Mouse (Mus musculus): ENCODE measurements at regions not wholly inside any gene's neighbourhood (a gene's known extent, or its start where the extent isn't known, plus 50 kb on each side); places are given as distances from the start of the nearest gene placed in this dataset.
"Not testable (repeated sequence)": the region's sequence is repeated elsewhere in the genome, so short reads cannot be mapped to it uniquely, and the experiment has no call there.

GRCm38 (mm10) chr15:32042589-32042988, 134.5 kb upstream of the Tas2r119 start:
- Histone ChIP-seq H3K9ac (replicated peaks; ENCODE audit: low read depth) (no peak overlapping the region), H3K9me3 (ENCODE audit: low read length) (no peaks in the 10 kb centered on the region), H3K27ac (ENCODE audit: low read length) (no peak overlapping the region), H3K4me3 (ENCODE audit: low read depth, low read length) (no peak overlapping the region), H3K36me3 (ENCODE audit: insufficient read depth, low read length) (no peaks in the 10 kb centered on the region), H3K4me1 (ENCODE audit: insufficient read depth, low read depth, low read length) (no peaks in the 10 kb centered on the region), H3K27me3 (replicated peaks; ENCODE audit: insufficient read depth, low read length) (no peaks in the 10 kb centered on the region), H3K4me2 (replicated peaks; ENCODE audit: low read depth, low read length) (no peak overlapping the region)
- DNase-seq (ENCODE audit: low spot score): peak; percentile 27
- TF ChIP-seq EP300 (IDR thresholded peaks at IDR 0.05): 0 out of 2 replicates have a peak, but pooled peaks have one; percentile 14
- no peak for TF ChIP-seq CTCF (IDR thresholded peaks at IDR 0.05)
- WGBS: 36% methylated on average over 1 of the region's 1 CpGs
- peak; percentile 67 for ATAC-seq

- DNase-seq (ENCODE audit: low spot score) (no peak), ATAC-seq (no peak)
- H3K4me3 ChIP-seq (ENCODE audit: low read depth, low read length): no peak overlapping the region
- no peaks in the 10 kb centered on the region for H3K36me3 ChIP-seq (ENCODE audit: insufficient read depth, low read length)
- no peaks in the 10 kb centered on the region for H3K4me1 ChIP-seq (ENCODE audit: insufficient read depth, low read depth, low read length)
- no peaks in the 10 kb centered on the region for H3K9me3 ChIP-seq (ENCODE audit: low read length)
- TF ChIP-seq EP300 (IDR thresholded peaks at IDR 0.05): no peak
- TF ChIP-seq CTCF (IDR thresholded peaks at IDR 0.05): no peak
- H3K27me3 ChIP-seq (replicated peaks; ENCODE audit: insufficient read depth, low read length): no peaks in the 10 kb centered on the region
- no peak overlapping the region for H3K27ac ChIP-seq (ENCODE audit: low read length)
- no peak overlapping the region for H3K9ac ChIP-seq (replicated peaks; ENCODE audit: low read depth)
- no peak overlapping the region for H3K4me2 ChIP-seq (replicated peaks; ENCODE audit: low read depth, low read length)
These were observed 133.9 kb upstream of the Tas2r119 start for GRCm38 (mm10) chr15:32043207-32043606.

- not testable (repeated sequence) for H3K9me3 ChIP-seq (ENCODE audit: low read length); H3K27ac ChIP-seq (ENCODE audit: low read length); DNase-seq (ENCODE audit: low spot score); H3K27me3 ChIP-seq (replicated peaks; ENCODE audit: insufficient read depth, low read length); H3K4me2 ChIP-seq (replicated peaks; ENCODE audit: low read depth, low read length); H3K36me3 ChIP-seq (ENCODE audit: insufficient read depth, low read length); H3K4me1 ChIP-seq (ENCODE audit: insufficient read depth, low read depth, low read length); H3K9ac ChIP-seq (replicated peaks; ENCODE audit: low read depth); H3K4me3 ChIP-seq (ENCODE audit: low read depth, low read length); ATAC-seq
- 100% methylated on average over 1 of the region's 1 CpGs for WGBS
These were observed 133.4 kb upstream of the Tas2r119 start for GRCm38 (mm10) chr15:32043670-32044069.

GRCm38 (mm10) chr15:32048836-32049235, 128.3 kb upstream of the Tas2r119 start:
- H3K9ac ChIP-seq (replicated peaks; ENCODE audit: low read depth): no peak overlapping the region
- no peak for ATAC-seq
- H3K4me3 ChIP-seq (ENCODE audit: low read depth, low read length): no peak overlapping the region
- TF ChIP-seq CTCF (IDR thresholded peaks at IDR 0.05): no peak
- no peak for TF ChIP-seq EP300 (IDR thresholded peaks at IDR 0.05)
- no peak for DNase-seq (ENCODE audit: low spot score)
- H3K36me3 ChIP-seq (ENCODE audit: insufficient read depth, low read length): no peaks in the 10 kb centered on the region
- WGBS: 48% methylated on average over 5 of the region's 5 CpGs
- H3K4me2 ChIP-seq (replicated peaks; ENCODE audit: low read depth, low read length): no peak overlapping the region
- H3K9me3 ChIP-seq (ENCODE audit: low read length): no peaks in the 10 kb centered on the region
- no peak overlapping the region for H3K27ac ChIP-seq (ENCODE audit: low read length)
- H3K4me1 ChIP-seq (ENCODE audit: insufficient read depth, low read depth, low read length): no peaks in the 10 kb centered on the region
- H3K27me3 ChIP-seq (replicated peaks; ENCODE audit: insufficient read depth, low read length): no peaks in the 10 kb centered on the region

- TF ChIP-seq CTCF (IDR thresholded peaks at IDR 0.05) (no peak), EP300 (IDR thresholded peaks at IDR 0.05) (no peak)
- Histone ChIP-seq H3K27me3 (replicated peaks; ENCODE audit: insufficient read depth, low read length) (no peaks in the 10 kb centered on the region), H3K4me3 (ENCODE audit: low read depth, low read length) (no peak overlapping the region), H3K36me3 (ENCODE audit: insufficient read depth, low read length) (no peaks in the 10 kb centered on the region), H3K27ac (ENCODE audit: low read length) (no peak overlapping the region), H3K9me3 (ENCODE audit: low read length) (no peaks in the 10 kb centered on the region), H3K4me1 (ENCODE audit: insufficient read depth, low read depth, low read length) (no peaks in the 10 kb centered on the region), H3K9ac (replicated peaks; ENCODE audit: low read depth) (no peak overlapping the region), H3K4me2 (replicated peaks; ENCODE audit: low read depth, low read length) (no peak overlapping the region)
- no peak for DNase-seq (ENCODE audit: low spot score)
- WGBS: 52% methylated on average over 4 of the region's 4 CpGs
- ATAC-seq: no peak
These were observed 115.5 kb upstream of the Tas2r119 start for GRCm38 (mm10) chr15:32061573-32061972.

GRCm38 (mm10) chr15:32082109-32082508, 95.0 kb upstream of the Tas2r119 start:
- WGBS: 71% methylated on average over 4 of the region's 4 CpGs

GRCm38 (mm10) chr15:32093889-32094288, 83.2 kb upstream of the Tas2r119 start:
- peak overlapping the region; percentile 19; the same call in 1 of the 2 replicates for H3K4me2 ChIP-seq (replicated peaks; ENCODE audit: low read depth, low read length)
- 40% methylated on average over 11 of the region's 11 CpGs for WGBS
- ATAC-seq: peak; percentile 50

More at GRCm38 (mm10) chr15:32082109-32082508, 95.0 kb upstream of the Tas2r119 start:
- TF ChIP-seq EP300 (IDR thresholded peaks at IDR 0.05) (no peak), CTCF (IDR thresholded peaks at IDR 0.05) (no peak)
- Histone ChIP-seq H3K9me3 (ENCODE audit: low read length) (no peaks in the 10 kb centered on the region), H3K4me2 (replicated peaks; ENCODE audit: low read depth, low read length) (no peak overlapping the region), H3K4me3 (ENCODE audit: low read depth, low read length) (no peak overlapping the region), H3K4me1 (ENCODE audit: insufficient read depth, low read depth, low read length) (no peaks in the 10 kb centered on the region), H3K27ac (ENCODE audit: low read length) (no peak overlapping the region), H3K9ac (replicated peaks; ENCODE audit: low read depth) (no peak overlapping the region), H3K27me3 (replicated peaks; ENCODE audit: insufficient read depth, low read length) (no peaks in the 10 kb centered on the region), H3K36me3 (ENCODE audit: insufficient read depth, low read length) (no peaks in the 10 kb centered on the region)
- no peak for DNase-seq (ENCODE audit: low spot score)
- ATAC-seq: no peak

More at GRCm38 (mm10) chr15:32093889-32094288, 83.2 kb upstream of the Tas2r119 start:
- Histone ChIP-seq H3K4me1 (ENCODE audit: insufficient read depth, low read depth, low read length) (no peaks in the 10 kb centered on the region), H3K4me3 (ENCODE audit: low read depth, low read length) (no peak overlapping the region), H3K36me3 (ENCODE audit: insufficient read depth, low read length) (no peaks in the 10 kb centered on the region), H3K27ac (ENCODE audit: low read length) (no peak overlapping the region), H3K9me3 (ENCODE audit: low read length) (no peaks in the 10 kb centered on the region), H3K9ac (replicated peaks; ENCODE audit: low read depth) (no peak overlapping the region), H3K27me3 (replicated peaks; ENCODE audit: insufficient read depth, low read length) (no peaks in the 10 kb centered on the region)
- TF ChIP-seq EP300 (IDR thresholded peaks at IDR 0.05): 0 out of 2 replicates have a peak, but pooled peaks have one; percentile 38
- no peak for TF ChIP-seq CTCF (IDR thresholded peaks at IDR 0.05)
- peak; percentile 66 for DNase-seq (ENCODE audit: low spot score)

All from lung, postnatal 0 days (tissue).